15 mouse cellular contexts compared by ENCODE assay signal in the genomic region with DNA sequence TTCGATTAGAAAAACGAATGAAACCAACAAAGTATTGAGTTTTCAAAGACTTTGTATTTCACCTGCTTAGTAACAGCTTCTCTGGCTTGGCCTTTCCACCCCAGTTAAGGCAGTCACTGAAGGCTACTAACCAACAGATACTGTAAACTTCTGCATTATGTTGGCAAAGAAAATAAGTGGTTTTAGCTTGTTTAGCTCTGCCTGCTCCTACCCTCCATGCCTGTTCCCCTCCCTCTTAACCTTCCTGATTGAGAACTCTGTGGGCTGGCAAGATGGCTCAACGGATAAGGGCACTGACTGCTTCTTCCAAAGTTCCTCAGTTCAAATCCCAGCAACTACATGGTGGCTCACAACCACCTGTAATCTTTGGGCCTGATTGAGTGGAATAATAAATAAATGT. TPM values are rescaled to one million over a fixed set of nuclear protein-coding genes. Genes with fewer than 3 reads are reported as not detected.
DNase-seq lines count a peak whose midpoint lies in the region; ATAC-seq and TF ChIP-seq lines count a peak whose summit lies in the region.
"Had no signal": no experiment of that assay in that cellular context is flagged by ENCODE, and none has a peak within 500 bp of the region (broad histone marks: within the 10 kb centered on the region; RNA-seq: fewer than 3 reads in every experiment).

No protein-coding gene starts in this region.

- intact Hi-C loops in heart, postnatal 25 days (cut with DNase I) = loop anchor here (1.0 to 5.0 kb wide), 3 partner anchors 68 to 189 kb away; a partner anchor contains a TSS

- H3K9ac ChIP-seq in liver, adult 2 months (ENCODE audit: low read depth, low read length) = peak overlapping the region; percentile 34; the same call in 1 of the 2 replicates
- H3K9ac ChIP-seq: embryonic facial prominence, embryonic 12.5 days; forebrain, embryonic 15.5 days; lung, embryonic 14.5 days had no signal

- WGBS in heart, embryonic 10.5 days = 72% methylated on average over 3 of the region's 3 CpGs
- WGBS in liver, adult 2 months = 33% methylated on average over 3 of the region's 3 CpGs
- WGBS in kidney, adult 2 months = 67% methylated on average over 3 of the region's 3 CpGs

- H3K27me3 ChIP-seq in heart, embryonic 10.5 days (ENCODE audit: insufficient read depth, poor library complexity, severe bottlenecking) = no peaks in the 10 kb centered on the region
- H3K27me3 ChIP-seq in liver, adult 2 months (ENCODE audit: control insufficient read depth, insufficient read depth, low read length) = no peaks in the 10 kb centered on the region
- no peaks in the 10 kb centered on the region for H3K27me3 ChIP-seq in kidney, adult 2 months (replicated peaks; ENCODE audit: control insufficient read depth, insufficient read depth, low read length)
- H3K27me3 ChIP-seq: embryonic facial prominence, embryonic 12.5 days; forebrain, embryonic 15.5 days had no signal

- H3K36me3 ChIP-seq in heart, embryonic 10.5 days = no peaks in the 10 kb centered on the region
- H3K36me3 ChIP-seq in liver, adult 2 months (ENCODE audit: control insufficient read depth, insufficient read depth, low read length) = no peaks in the 10 kb centered on the region
- H3K36me3 ChIP-seq in kidney, adult 2 months (ENCODE audit: control insufficient read depth, insufficient read depth, low read length) = no peaks in the 10 kb centered on the region
- H3K36me3 ChIP-seq: embryonic facial prominence, embryonic 12.5 days; forebrain, embryonic 15.5 days; midbrain, embryonic 10.5 days had no signal

- no peak for TF ChIP-seq POLR2A in liver, adult 2 months (IDR thresholded peaks at IDR 0.05; ENCODE audit: extremely low read depth, insufficient read depth, low read length)
- TF ChIP-seq POLR2A in kidney, adult 2 months (IDR thresholded peaks at IDR 0.05; ENCODE audit: low read depth, low read length) = no peak

- peak overlapping the region; percentile 15; the same call in 1 of the 2 replicates for H3K4me3 ChIP-seq in heart, embryonic 10.5 days
- no peak overlapping the region for H3K4me3 ChIP-seq in liver, adult 2 months (ENCODE audit: insufficient read depth, low read depth, low read length)
- H3K4me3 ChIP-seq in kidney, adult 2 months (ENCODE audit: insufficient read depth, low read depth, low read length) = no peak overlapping the region
- H3K4me3 ChIP-seq: embryonic facial prominence, embryonic 12.5 days; forebrain, embryonic 15.5 days; left cerebral cortex, adult 2 months; midbrain, embryonic 10.5 days; myocyte had no signal

- peak; percentile 72 for ATAC-seq in erythroid progenitor cell, adult 5-6 weeks (replicated peaks; ENCODE audit: low FRiP score, poor library complexity, severe bottlenecking)
- peak; percentile 51; the same call in 1 of the 2 replicates for ATAC-seq in megakaryocyte progenitor cell, adult 5-6 weeks (replicated peaks; ENCODE audit: poor library complexity)

- no peak for DNase-seq in heart, embryonic 10.5 days (ENCODE audit: low spot score)
- no peak for DNase-seq in heart, postnatal 25 days (ENCODE audit: low spot score)
- DNase-seq in liver, adult 2 months (ENCODE audit: extremely low read depth, low read depth, low spot score) = no peak
- DNase-seq in liver = no peak
- no peak for DNase-seq in kidney, postnatal 25 days
- no peak for DNase-seq in kidney, adult 2 months
- DNase-seq: gastrocnemius, postnatal 25 days had no signal

- H3K79me2 ChIP-seq in liver, adult 2 months (ENCODE audit: control insufficient read depth, insufficient read depth, low read length) = no peaks in the 10 kb centered on the region

- no peak for TF ChIP-seq CTCF in liver, adult 2 months (IDR thresholded peaks at IDR 0.05; ENCODE audit: low read depth, low read length)
- TF ChIP-seq CTCF in kidney, adult 2 months (conservative IDR thresholded peaks at IDR 0.05; ENCODE audit: insufficient read depth, insufficient read length, low read depth, low read length) = no peak

- H3K4me1 ChIP-seq in heart, embryonic 10.5 days = no peaks in the 10 kb centered on the region
- peaks cover 7% of the 10 kb centered on the region for H3K4me1 ChIP-seq in liver, adult 2 months (ENCODE audit: control insufficient read depth, insufficient read depth, low read length)
- peaks cover 7% of the 10 kb centered on the region for H3K4me1 ChIP-seq in kidney, adult 2 months (ENCODE audit: control insufficient read depth, insufficient read depth, low read length)
- H3K4me1 ChIP-seq: embryonic facial prominence, embryonic 12.5 days; forebrain, embryonic 15.5 days; midbrain, embryonic 10.5 days had no signal

- peak overlapping the region; percentile 72; the same call in 1 of the 2 replicates for H3K27ac ChIP-seq in heart, embryonic 10.5 days
- no peak overlapping the region; the same call in 1 of the 2 replicates for H3K27ac ChIP-seq in liver, adult 2 months (replicated peaks; ENCODE audit: insufficient read depth, low read depth, low read length)
- H3K27ac ChIP-seq in kidney, adult 2 months (ENCODE audit: insufficient read depth, low read depth, low read length) = no peak overlapping the region
- H3K27ac ChIP-seq: embryonic facial prominence, embryonic 12.5 days; forebrain, embryonic 15.5 days; left cerebral cortex, adult 2 months; midbrain, embryonic 10.5 days had no signal

- no peaks in the 10 kb centered on the region for H3K9me3 ChIP-seq in heart, embryonic 10.5 days
- H3K9me3 ChIP-seq: embryonic facial prominence, embryonic 12.5 days; forebrain, embryonic 15.5 days; midbrain, embryonic 10.5 days had no signal

RNA-seq across cellular contexts. Expression of a gene that starts 9.2 kb away (rescaled TPM):
- 27.6 and 33.2 TPM in 2 replicates for polyA plus RNA-seq in heart, embryonic 10.5 days (2016; fragmentation: Nextera tagmentation; extraction: Ambion mirVana)
- total RNA-seq in heart, postnatal 25 days (2021) = 10 to 100 TPM; 27.6 to 28.3 TPM
- total RNA-seq in liver, adult 2 months (2014; rRNA removed) = 6.2 and 8.6 TPM in 2 replicates
- 9.0 and 9.9 TPM in 2 replicates for polyA plus RNA-seq in liver, adult 2 months (2012; rRNA removed)
- 14.4 and 32.7 TPM in 2 replicates for total RNA-seq in erythroid progenitor cell, adult 5-6 weeks (2015; ENCODE audit: low replicate concordance)
- total RNA-seq in erythroid progenitor cell, adult 5-6 weeks (2017; ENCODE audit: low replicate concordance) = 8.8 and 22.2 TPM in 2 replicates
- 21.3 and 31.6 TPM in 2 replicates for total RNA-seq in megakaryocyte progenitor cell, adult 5-6 weeks (2015)
- total RNA-seq in megakaryocyte progenitor cell, adult 5-6 weeks (2017) = 8.9 and 15.1 TPM in 2 replicates
- polyA plus RNA-seq in kidney, adult 2 months (2012; rRNA removed) = 18.6 and 20.2 TPM in 2 replicates

RNA-seq across cellular contexts. Expression of a gene that starts 9.2 kb away (rescaled TPM):
- 17.8 and 20.3 TPM in 2 replicates for polyA plus RNA-seq in heart, embryonic 10.5 days (2016; fragmentation: Nextera tagmentation; extraction: Ambion mirVana)
- 10 to 100 TPM; 41.7 to 47.7 TPM for total RNA-seq in heart, postnatal 25 days (2021)
- total RNA-seq in liver, adult 2 months (2014; rRNA removed) = 38.9 and 41.5 TPM in 2 replicates
- polyA plus RNA-seq in liver, adult 2 months (2012; rRNA removed) = 17.9 and 19.6 TPM in 2 replicates
- total RNA-seq in erythroid progenitor cell, adult 5-6 weeks (2015; ENCODE audit: low replicate concordance) = 3.2 and 8.8 TPM in 2 replicates
- 4.1 and 7.7 TPM in 2 replicates for total RNA-seq in erythroid progenitor cell, adult 5-6 weeks (2017; ENCODE audit: low replicate concordance)
- total RNA-seq in megakaryocyte progenitor cell, adult 5-6 weeks (2015) = 13.6 and 21.3 TPM in 2 replicates
- 33.9 and 35.8 TPM in 2 replicates for total RNA-seq in megakaryocyte progenitor cell, adult 5-6 weeks (2017)
- 27.2 and 35.5 TPM in 2 replicates for polyA plus RNA-seq in kidney, adult 2 months (2012; rRNA removed)

RNA-seq across cellular contexts. Expression of a gene that starts 52.3 kb away (rescaled TPM):
- polyA plus RNA-seq in heart, embryonic 10.5 days (2016; fragmentation: Nextera tagmentation; extraction: Ambion mirVana) = 5.6 and 6.8 TPM in 2 replicates
- 10 to 100 TPM; 34.9 to 40.3 TPM for total RNA-seq in heart, postnatal 25 days (2021)
- 11.1 and 11.9 TPM in 2 replicates for total RNA-seq in liver, adult 2 months (2014; rRNA removed)
- 5.5 and 7.3 TPM in 2 replicates for polyA plus RNA-seq in liver, adult 2 months (2012; rRNA removed)
- total RNA-seq in erythroid progenitor cell, adult 5-6 weeks (2015; ENCODE audit: low replicate concordance) = 38.6 and 77.5 TPM in 2 replicates
- total RNA-seq in erythroid progenitor cell, adult 5-6 weeks (2017; ENCODE audit: low replicate concordance) = 28.5 and 42.0 TPM in 2 replicates
- 47.1 and 53.9 TPM in 2 replicates for total RNA-seq in megakaryocyte progenitor cell, adult 5-6 weeks (2015)
- total RNA-seq in megakaryocyte progenitor cell, adult 5-6 weeks (2017) = 25.5 and 35.5 TPM in 2 replicates
- polyA plus RNA-seq in kidney, adult 2 months (2012; rRNA removed) = 28.5 and 28.8 TPM in 2 replicates

RNA-seq across cellular contexts. Expression of a gene that starts 57.1 kb away (rescaled TPM):
- 3.6 and 5.9 TPM in 2 replicates for polyA plus RNA-seq in heart, embryonic 10.5 days (2016; fragmentation: Nextera tagmentation; extraction: Ambion mirVana)
- 1 to 10 TPM; 4.9 to 5.9 TPM for total RNA-seq in heart, postnatal 25 days (2021)
- total RNA-seq in liver, adult 2 months (2014; rRNA removed) = 0.28 and 0.54 TPM in 2 replicates
- polyA plus RNA-seq in liver, adult 2 months (2012; rRNA removed) = 0.05 TPM in 1 of 2 replicates, not detected in the other
- 8.0 and 15.9 TPM in 2 replicates for total RNA-seq in erythroid progenitor cell, adult 5-6 weeks (2015; ENCODE audit: low replicate concordance)
- total RNA-seq in erythroid progenitor cell, adult 5-6 weeks (2017; ENCODE audit: low replicate concordance) = 11.2 and 36.3 TPM in 2 replicates
- not detected in 2 replicates for total RNA-seq in megakaryocyte progenitor cell, adult 5-6 weeks (2015)
- total RNA-seq in megakaryocyte progenitor cell, adult 5-6 weeks (2017) = not detected in 2 replicates
- 95.1 and 99.0 TPM in 2 replicates for polyA plus RNA-seq in kidney, adult 2 months (2012; rRNA removed)
